Mouse (Mus musculus) Patski (cell line): ENCODE measurements at regions not wholly inside any gene's neighbourhood (a gene's known extent, or its start where the extent isn't known, plus 50 kb on each side); places are given as distances from the start of the nearest gene placed in this dataset.
A peak's percentile ranks its signal among the peaks of the same experiment; 100 is the strongest.

Experiments
- ATAC-seq: fragments of 100-300 bp; one replicate; pipeline ENCODE4 v1.8.0; 2021
- CTCF ChIA-PET: fragments of 350-600 bp; sonication (Branson Sonifier 250); formaldehyde crosslinking; loops from one replicate; lab custom pipeline; 2022; ENCODE audit warnings: inconsistent platforms; lab: Charles Lee
- POLR2A ChIA-PET: fragments of 350-600 bp; sonication (Branson Sonifier 250); formaldehyde crosslinking; loops from one replicate; lab custom pipeline; 2022; ENCODE audit warnings: antibody characterized with exemption, inconsistent platforms; lab: Charles Lee
- DNase-seq: peaks from one replicate; pipeline ENCODE4 v3.0.0-alpha.2; 2011; ENCODE audit warnings: low read depth, low spot score
- H3K27me3 ChIP-seq: fragments of 371-371 bp; one replicate; pipeline ENCODE4 v1.5.1; 2021
- CTCF ChIP-seq: fragments of 100-300 bp; IDR thresholded peaks from one replicate; pipeline ENCODE4 v1.5.1; 2021
- in situ Hi-C: fragments of 300-500 bp; cut with MboI; formaldehyde crosslinking; loops from 3 replicates; pipeline ENCODE4 v1.11.1; 2018; ENCODE audit warnings: low pct_unique_long_range_greater_than_20kb, mixed read lengths

DNA sequence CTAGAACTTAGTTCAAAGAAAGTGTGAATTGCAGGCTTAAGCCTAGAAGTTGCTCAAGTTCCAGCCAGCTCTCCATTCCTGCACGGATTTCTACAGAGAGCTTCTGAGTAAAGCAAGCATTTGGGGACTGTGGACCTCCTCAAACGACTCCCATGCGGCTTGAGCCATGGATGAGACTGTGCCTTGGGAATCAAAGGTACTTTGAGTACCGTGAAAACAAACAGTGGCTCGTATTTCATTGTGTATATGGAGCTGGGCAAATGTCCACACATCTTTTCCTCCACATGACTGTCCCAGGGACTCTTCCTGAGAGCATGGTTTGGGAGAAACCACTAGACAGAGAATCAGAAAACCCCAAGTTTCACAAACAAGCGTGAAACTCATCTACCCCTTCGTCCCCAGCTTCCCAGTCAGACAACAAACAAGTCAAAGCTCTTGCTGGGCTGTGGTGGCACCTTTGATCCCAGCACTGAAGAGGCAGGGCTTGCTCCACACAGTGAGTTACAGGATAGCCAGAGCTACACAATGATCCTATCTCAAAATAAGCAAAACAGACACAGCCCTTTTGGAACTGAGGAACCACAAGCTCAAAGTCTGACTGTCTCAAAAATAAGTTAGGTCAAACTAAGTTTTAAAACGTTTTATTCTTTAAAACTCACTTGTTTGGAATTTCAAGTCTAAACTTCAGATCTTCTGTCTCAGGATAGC lies 209.1 kb upstream of the Spred2 start:
- ChIA-PET CTCF (interaction anchor here (0.9 to 1.4 kb wide), 2 partner anchors 12 to 22 kb away, joined by 3 to 6 read pairs; no protein-coding TSS in a partner anchor), POLR2A (interaction anchor here (0.7 to 1.0 kb wide), 2 partner anchors 10 to 989 kb away, joined by 4 to 5 read pairs; no protein-coding TSS in a partner anchor)
- no peak for DNase-seq
- ATAC-seq: no peak
- TF ChIP-seq CTCF: no peak
- in situ Hi-C loops: no loop called here
- peaks cover 47% of the 10 kb centered on the region for H3K27me3 ChIP-seq

DNA sequence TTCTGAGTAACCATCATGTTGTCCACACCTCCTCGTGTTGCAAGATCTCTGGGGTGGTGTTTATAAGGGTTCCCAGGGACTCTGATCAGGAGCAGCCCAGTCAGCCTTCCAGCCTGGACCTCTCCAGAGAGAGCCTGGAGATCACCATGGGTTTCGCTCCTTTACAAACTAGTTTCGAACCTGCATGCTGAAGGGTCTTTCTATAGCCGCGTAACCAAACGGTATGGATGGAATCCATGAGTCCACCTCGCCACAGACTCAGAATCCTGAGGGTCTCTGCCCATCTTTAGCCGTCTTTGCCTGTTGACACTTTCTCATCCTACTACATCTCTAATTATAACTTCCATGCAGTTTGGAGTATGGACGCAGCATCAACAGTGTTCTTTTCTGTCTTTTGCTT lies 206.0 kb upstream of the Spred2 start:
- ATAC-seq (no peak), DNase-seq (no peak)
- TF ChIP-seq CTCF: no peak
- POLR2A ChIA-PET: no interaction called here
- CTCF ChIA-PET: no interaction called here
- peaks cover 39% of the 10 kb centered on the region for H3K27me3 ChIP-seq
- in situ Hi-C loops: no loop called here

DNA sequence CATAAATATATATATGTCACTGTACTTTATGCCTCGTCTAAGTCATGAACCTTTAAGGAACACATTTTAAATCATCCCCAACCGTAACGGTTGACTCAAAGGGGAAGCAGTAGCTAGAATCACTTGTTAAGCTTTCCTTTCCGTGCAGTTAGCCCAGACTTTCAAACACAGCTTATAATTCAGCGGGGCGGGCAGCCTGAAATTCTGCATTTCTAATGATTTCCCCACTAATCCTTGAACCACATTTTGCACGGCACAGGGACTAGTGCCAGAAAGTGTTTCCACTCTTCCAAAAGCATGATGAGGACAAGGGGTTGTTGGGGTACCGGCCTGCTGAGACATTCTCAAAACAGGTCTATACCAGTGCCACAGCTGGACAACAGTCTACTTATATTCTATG lies 195.1 kb upstream of the Spred2 start:
- peaks cover 30% of the 10 kb centered on the region for H3K27me3 ChIP-seq
- no peak for TF ChIP-seq CTCF
- DNase-seq: no peak
- ChIA-PET CTCF (interaction anchor here (1.0 kb wide), 1 partner anchor 9 kb away, joined by 3 read pairs; no protein-coding TSS in a partner anchor), POLR2A (no interaction called here)
- in situ Hi-C loops: no loop called here
- ATAC-seq: no peak

DNA sequence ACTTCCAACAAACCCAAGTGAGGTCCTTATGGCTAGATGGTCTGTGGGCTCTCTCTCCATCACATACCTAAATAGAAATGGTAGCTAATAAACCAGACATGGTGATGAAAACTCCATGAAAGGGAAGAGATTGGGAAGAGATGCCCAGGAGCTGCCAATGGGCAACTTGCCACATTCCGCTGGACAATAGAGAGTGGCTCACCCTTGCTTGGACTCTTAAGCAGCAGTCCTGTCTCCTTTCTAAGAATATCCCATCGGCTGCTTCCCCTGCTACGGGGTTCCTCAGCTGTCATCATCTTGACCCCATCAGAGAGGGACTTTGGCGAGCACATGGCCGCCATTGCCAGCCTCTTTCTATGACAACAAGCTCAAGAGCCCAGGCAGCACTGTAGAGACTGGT lies 193.4 kb upstream of the Spred2 start:
- ATAC-seq (no peak), DNase-seq (no peak)
- CTCF ChIA-PET: interaction anchor here (1.1 kb wide), 1 partner anchor 32 kb away, joined by 4 read pairs; no protein-coding TSS in a partner anchor
- TF ChIP-seq CTCF: no peak
- in situ Hi-C loops: no loop called here
- POLR2A ChIA-PET: no interaction called here
- peaks cover 29% of the 10 kb centered on the region for H3K27me3 ChIP-seq

DNA sequence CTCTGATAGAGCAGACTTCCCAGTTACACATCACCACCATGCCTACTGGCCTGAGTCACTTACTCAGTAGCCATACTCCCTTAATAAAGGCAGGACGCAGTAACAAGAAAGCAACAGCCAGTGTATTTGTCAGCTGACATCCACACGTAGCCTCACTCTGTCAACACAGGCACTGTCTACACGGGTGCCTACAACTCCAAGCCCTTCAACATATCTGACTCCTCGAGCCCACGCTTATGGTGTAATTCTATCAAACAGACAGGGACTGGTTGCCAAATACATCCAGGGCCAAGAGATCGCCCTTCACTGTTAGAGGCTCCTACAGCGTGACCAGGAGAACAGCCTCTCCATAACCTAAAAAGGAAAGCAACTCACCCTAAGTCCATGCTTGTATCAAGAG lies 188.1 kb upstream of the Spred2 start:
- ChIA-PET POLR2A (no interaction called here), CTCF (no interaction called here)
- ATAC-seq (no peak), DNase-seq (no peak)
- TF ChIP-seq CTCF: no peak
- H3K27me3 ChIP-seq: peaks cover 5% of the 10 kb centered on the region
- in situ Hi-C loops: no loop called here

DNA sequence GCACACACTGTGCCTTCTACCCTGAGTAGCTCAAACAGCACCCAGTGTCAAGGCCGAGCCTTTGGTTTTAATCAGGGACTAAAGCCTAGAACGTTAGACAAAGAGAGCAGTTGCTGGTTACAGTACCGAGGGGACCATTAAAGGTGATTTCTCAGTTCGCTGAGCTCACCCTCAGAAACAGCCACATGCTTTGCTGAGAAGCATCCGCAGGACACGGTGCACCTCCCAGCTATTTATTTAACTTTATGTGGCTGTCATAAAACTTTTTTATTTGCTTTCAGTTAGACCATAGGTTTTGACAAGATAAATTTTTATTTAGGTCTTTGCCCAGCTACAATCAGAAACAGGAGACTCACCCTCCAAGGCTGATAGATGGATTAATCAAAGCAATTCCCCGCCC lies 187.2 kb upstream of the Spred2 start:
- peak; percentile 31 for ATAC-seq

DNA sequence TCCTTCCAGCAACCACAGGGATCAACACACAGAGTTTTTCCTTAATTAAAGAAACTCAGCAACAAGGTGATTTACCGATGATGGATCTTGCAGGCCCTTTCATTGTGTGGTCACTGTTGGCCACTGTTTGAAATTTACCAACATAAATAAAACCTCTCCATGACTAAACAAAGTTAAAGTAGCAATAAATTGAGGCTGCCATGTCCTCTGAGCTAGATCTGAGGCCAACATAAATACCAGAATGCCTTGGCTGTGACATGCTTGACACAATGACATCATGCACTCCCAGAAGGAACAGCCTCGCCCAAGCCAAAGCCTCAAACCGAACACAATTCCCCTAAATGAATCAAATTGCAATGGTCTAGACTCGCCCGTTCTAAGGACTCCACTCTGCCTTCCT lies 186.8 kb upstream of the Spred2 start:
- CTCF ChIA-PET: interaction anchor here (1.1 to 1.4 kb wide), 3 partner anchors 10 to 23 kb away, joined by 3 to 5 read pairs (median 4); no protein-coding TSS in a partner anchor
- POLR2A ChIA-PET: no interaction called here
- no peak for TF ChIP-seq CTCF
- in situ Hi-C loops: no loop called here
- no peaks in the 10 kb centered on the region for H3K27me3 ChIP-seq
- DNase-seq (no peak), ATAC-seq (peak; percentile 56)

More for the DNA sequence above, 187.2 kb upstream of the Spred2 start:
- no peak for DNase-seq
- TF ChIP-seq CTCF: no peak
- H3K27me3 ChIP-seq: no peaks in the 10 kb centered on the region
- in situ Hi-C loops: no loop called here
- ChIA-PET CTCF (interaction anchor here (1.1 to 1.4 kb wide), 3 partner anchors 11 to 24 kb away, joined by 3 to 5 read pairs (median 4); no protein-coding TSS in a partner anchor), POLR2A (no interaction called here)

DNA sequence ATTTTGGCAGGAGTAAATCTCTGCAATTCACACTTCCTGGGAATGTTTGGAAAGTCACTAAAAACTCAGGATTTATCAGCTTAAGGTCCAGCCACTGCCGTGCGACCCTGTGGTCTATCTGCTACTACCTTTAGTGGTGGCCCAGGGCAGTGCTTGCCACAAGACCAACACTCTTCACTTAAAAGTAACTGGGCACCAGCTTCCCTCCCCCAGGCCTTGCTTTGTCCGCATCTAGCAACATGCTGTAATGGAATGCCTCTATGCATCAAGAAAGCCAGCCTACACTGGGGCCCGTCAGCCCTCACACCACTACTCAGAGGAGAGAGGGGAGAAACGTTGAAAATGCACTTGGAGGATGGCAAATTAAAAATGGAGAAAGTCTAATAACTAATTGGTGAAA lies 186.4 kb upstream of the Spred2 start:
- POLR2A ChIA-PET: no interaction called here
- TF ChIP-seq CTCF: no peak
- no peak for DNase-seq
- in situ Hi-C loops: no loop called here
- no peak for ATAC-seq
- no peaks in the 10 kb centered on the region for H3K27me3 ChIP-seq
- CTCF ChIA-PET: interaction anchor here (1.3 to 1.4 kb wide), 2 partner anchors 10 to 23 kb away, joined by 4 to 5 read pairs; no protein-coding TSS in a partner anchor

DNA sequence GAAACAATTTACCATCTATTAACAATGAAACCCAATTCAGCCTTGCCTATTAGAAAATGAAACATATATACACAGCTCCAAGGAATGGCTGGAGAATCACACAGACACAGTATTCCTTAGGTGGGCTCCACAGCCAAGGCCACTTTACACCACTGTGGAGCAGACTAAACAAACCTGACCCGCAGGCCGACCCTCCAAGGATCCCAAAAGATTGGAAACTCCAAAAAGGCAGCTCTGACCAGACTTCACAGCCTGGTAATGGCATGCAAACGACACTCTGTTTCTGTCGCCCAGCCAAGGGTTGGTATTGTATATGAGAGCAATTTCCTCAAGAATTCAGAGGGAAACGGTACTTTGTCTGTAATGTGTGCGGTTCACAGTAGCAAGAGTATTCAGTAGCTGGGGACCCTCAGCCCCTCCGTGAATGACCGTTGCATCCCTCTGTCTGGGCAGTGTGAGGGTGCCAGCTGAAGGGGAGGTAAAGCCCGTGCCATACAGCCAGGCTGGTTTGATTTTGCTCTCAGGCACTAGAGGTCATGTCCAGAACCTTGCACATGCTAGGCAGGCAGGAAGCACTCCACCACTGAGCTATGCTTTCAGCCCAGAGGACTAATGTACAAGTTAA lies 184.5 kb upstream of the Spred2 start:
- in situ Hi-C loops: no loop called here
- ATAC-seq (no peak), DNase-seq (no peak)
- H3K27me3 ChIP-seq: no peaks in the 10 kb centered on the region
- CTCF ChIA-PET: no interaction called here
- POLR2A ChIA-PET: no interaction called here
- TF ChIP-seq CTCF: no peak

DNA sequence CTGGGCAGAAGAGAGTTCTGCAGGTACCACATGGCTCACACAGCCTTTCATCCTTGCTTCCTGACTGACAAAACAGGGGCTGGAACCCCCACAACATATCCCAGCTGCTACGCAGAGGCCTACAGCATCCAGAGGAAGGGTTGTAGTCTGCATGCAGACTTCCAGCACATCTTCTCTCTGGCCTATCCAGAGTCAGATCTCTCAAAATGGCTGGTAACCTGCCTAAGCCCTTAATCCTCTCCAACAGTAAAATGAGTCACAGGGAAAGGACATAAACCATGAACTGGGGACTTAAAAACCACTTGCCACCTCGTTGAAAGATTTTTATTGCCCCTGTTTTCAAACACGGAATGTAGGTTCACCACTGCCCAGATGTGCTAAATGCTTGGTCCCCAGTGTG lies 183.6 kb upstream of the Spred2 start:
- CTCF ChIA-PET: no interaction called here
- in situ Hi-C loops: no loop called here
- no peaks in the 10 kb centered on the region for H3K27me3 ChIP-seq
- POLR2A ChIA-PET: no interaction called here
- no peak for TF ChIP-seq CTCF
- ATAC-seq (no peak), DNase-seq (no peak)
